Mouse (Mus musculus): ENCODE results near the gene Kcnh1. TPM values are rescaled to one million over a fixed set of nuclear protein-coding genes. Genes with fewer than 3 reads are reported as not detected.

Kcnh1 gene
- polyA plus RNA-seq, 1 experiment from 2014 or later = 1.5 TPM

- WGBS = 48% methylated on average over 1 of the region's 1 CpGs
- H3K9ac ChIP-seq (replicated peaks) = no peak overlapping the region
Observed at GRCm38 (mm10) chr1:192202936-192203335, 12.4 kb downstream of the Kcnh1 start.

GRCm38 (mm10) chr1:192207956-192208355 lies 17.4 kb downstream of the Kcnh1 start:
- Histone ChIP-seq H3K27me3 (no peaks in the 10 kb centered on the region), H3K36me3 (no peaks in the 10 kb centered on the region), H3K27ac (no peak overlapping the region), H3K9me3 (no peaks in the 10 kb centered on the region), H3K4me3 (replicated peaks) (no peak overlapping the region), H3K4me2 (replicated peaks) (no peak overlapping the region), H3K9ac (replicated peaks) (no peak overlapping the region), H3K4me1 (replicated peaks) (no peaks in the 10 kb centered on the region)
- ATAC-seq = no peak
- 62% methylated on average over 5 of the region's 5 CpGs for WGBS

More at GRCm38 (mm10) chr1:192202936-192203335, 12.4 kb downstream of the Kcnh1 start:
- H3K4me1 ChIP-seq (replicated peaks) = no peaks in the 10 kb centered on the region
- H3K4me2 ChIP-seq (replicated peaks) = no peak overlapping the region
- H3K4me3 ChIP-seq (replicated peaks) = no peak overlapping the region
- H3K9me3 ChIP-seq = no peaks in the 10 kb centered on the region
- no peak for ATAC-seq
- no peaks in the 10 kb centered on the region for H3K36me3 ChIP-seq
- H3K27ac ChIP-seq = no peak overlapping the region
- H3K27me3 ChIP-seq = no peaks in the 10 kb centered on the region

GRCm38 (mm10) chr1:192212448-192212847 lies 21.9 kb downstream of the Kcnh1 start:
- H3K4me2 ChIP-seq (replicated peaks) = no peak overlapping the region
- H3K4me3 ChIP-seq (replicated peaks) = no peak overlapping the region
- no peak overlapping the region for H3K27ac ChIP-seq
- no peaks in the 10 kb centered on the region for H3K27me3 ChIP-seq
- no peak overlapping the region for H3K9ac ChIP-seq (replicated peaks)
- no peaks in the 10 kb centered on the region for H3K4me1 ChIP-seq (replicated peaks)
- H3K36me3 ChIP-seq = no peaks in the 10 kb centered on the region
- no peaks in the 10 kb centered on the region for H3K9me3 ChIP-seq
- WGBS = 71% methylated on average over 2 of the region's 2 CpGs
- ATAC-seq = no peak

- Histone ChIP-seq H3K4me2 (replicated peaks) (no peak overlapping the region), H3K27me3 (no peaks in the 10 kb centered on the region), H3K4me1 (replicated peaks) (no peaks in the 10 kb centered on the region), H3K9me3 (no peaks in the 10 kb centered on the region), H3K4me3 (replicated peaks) (no peak overlapping the region), H3K36me3 (no peaks in the 10 kb centered on the region), H3K27ac (no peak overlapping the region), H3K9ac (replicated peaks) (no peak overlapping the region)
- 97% methylated on average over 4 of the region's 4 CpGs for WGBS
- no peak for ATAC-seq
Observed at GRCm38 (mm10) chr1:192214666-192215065, 24.1 kb downstream of the Kcnh1 start.

GRCm38 (mm10) chr1:192220156-192220555 lies 29.6 kb downstream of the Kcnh1 start:
- Histone ChIP-seq H3K4me3 (replicated peaks) (no peak overlapping the region), H3K36me3 (no peaks in the 10 kb centered on the region)
- 68% methylated on average over 2 of the region's 2 CpGs for WGBS

GRCm38 (mm10) chr1:192224161-192224560 lies 33.6 kb downstream of the Kcnh1 start:
- H3K9ac ChIP-seq (replicated peaks) = no peak overlapping the region
- H3K9me3 ChIP-seq = peaks cover 6% of the 10 kb centered on the region; the same call in 1 of the 2 replicates
- ATAC-seq = no peak
- no peaks in the 10 kb centered on the region for H3K27me3 ChIP-seq
- no peaks in the 10 kb centered on the region for H3K4me1 ChIP-seq (replicated peaks)
- H3K4me3 ChIP-seq (replicated peaks) = no peak overlapping the region
- H3K36me3 ChIP-seq = no peaks in the 10 kb centered on the region
- H3K4me2 ChIP-seq (replicated peaks) = no peak overlapping the region
- 44% methylated on average over 4 of the region's 4 CpGs for WGBS
- no peak overlapping the region for H3K27ac ChIP-seq

More at GRCm38 (mm10) chr1:192220156-192220555, 29.6 kb downstream of the Kcnh1 start:
- Histone ChIP-seq H3K27me3 (no peaks in the 10 kb centered on the region), H3K27ac (no peak overlapping the region), H3K4me2 (replicated peaks) (no peak overlapping the region), H3K9me3 (no peaks in the 10 kb centered on the region), H3K4me1 (replicated peaks) (no peaks in the 10 kb centered on the region), H3K9ac (replicated peaks) (no peak overlapping the region)
- no peak for ATAC-seq

- peaks cover 6% of the 10 kb centered on the region; the same call in 1 of the 2 replicates for H3K9me3 ChIP-seq
- no peak overlapping the region for H3K4me2 ChIP-seq (replicated peaks)
- H3K4me3 ChIP-seq (replicated peaks) = no peak overlapping the region
- no peak overlapping the region for H3K27ac ChIP-seq
- no peaks in the 10 kb centered on the region for H3K4me1 ChIP-seq (replicated peaks)
- no peaks in the 10 kb centered on the region for H3K36me3 ChIP-seq
- 70% methylated on average over 1 of the region's 1 CpGs for WGBS
- H3K9ac ChIP-seq (replicated peaks) = no peak overlapping the region
- H3K27me3 ChIP-seq = no peaks in the 10 kb centered on the region
- no peak for ATAC-seq
Observed at GRCm38 (mm10) chr1:192232696-192233095, 42.1 kb downstream of the Kcnh1 start.

- no peak overlapping the region for H3K27ac ChIP-seq
- H3K36me3 ChIP-seq = no peaks in the 10 kb centered on the region
- WGBS = 83% methylated on average over 3 of the region's 3 CpGs
- H3K27me3 ChIP-seq = no peaks in the 10 kb centered on the region
- no peak overlapping the region for H3K9ac ChIP-seq (replicated peaks)
- no peak for ATAC-seq
- no peak overlapping the region for H3K4me3 ChIP-seq (replicated peaks)
- H3K9me3 ChIP-seq = no peaks in the 10 kb centered on the region
- H3K4me2 ChIP-seq (replicated peaks) = no peak overlapping the region
- no peaks in the 10 kb centered on the region for H3K4me1 ChIP-seq (replicated peaks)
Observed at GRCm38 (mm10) chr1:192246836-192247235, 56.3 kb downstream of the Kcnh1 start.

GRCm38 (mm10) chr1:192259146-192259545 lies 68.6 kb downstream of the Kcnh1 start:
- Histone ChIP-seq H3K27ac (no peak overlapping the region), H3K4me2 (replicated peaks) (no peak overlapping the region), H3K9ac (replicated peaks) (no peak overlapping the region), H3K27me3 (no peaks in the 10 kb centered on the region), H3K36me3 (no peaks in the 10 kb centered on the region), H3K4me1 (replicated peaks) (no peaks in the 10 kb centered on the region), H3K9me3 (no peaks in the 10 kb centered on the region), H3K4me3 (replicated peaks) (no peak overlapping the region)
- no peak for ATAC-seq
- WGBS = 88% methylated on average over 5 of the region's 5 CpGs

GRCm38 (mm10) chr1:192259616-192260015 lies 69.0 kb downstream of the Kcnh1 start:
- Histone ChIP-seq H3K4me3 (replicated peaks) (no peak overlapping the region), H3K9ac (replicated peaks) (no peak overlapping the region), H3K36me3 (no peaks in the 10 kb centered on the region), H3K4me2 (replicated peaks) (no peak overlapping the region), H3K27me3 (no peaks in the 10 kb centered on the region), H3K4me1 (replicated peaks) (no peaks in the 10 kb centered on the region), H3K9me3 (no peaks in the 10 kb centered on the region), H3K27ac (no peak overlapping the region)
- WGBS = 62% methylated on average over 7 of the region's 7 CpGs
- ATAC-seq = no peak

GRCm38 (mm10) chr1:192265704-192266103 lies 75.1 kb downstream of the Kcnh1 start:
- Histone ChIP-seq H3K4me3 (replicated peaks) (no peak overlapping the region), H3K36me3 (no peaks in the 10 kb centered on the region), H3K9me3 (no peaks in the 10 kb centered on the region), H3K27me3 (no peaks in the 10 kb centered on the region), H3K4me1 (replicated peaks) (no peaks in the 10 kb centered on the region), H3K9ac (replicated peaks) (no peak overlapping the region), H3K27ac (no peak overlapping the region), H3K4me2 (replicated peaks) (no peak overlapping the region)
- WGBS = 84% methylated on average over 1 of the region's 1 CpGs
- ATAC-seq = no peak

- no peak overlapping the region for H3K4me3 ChIP-seq (replicated peaks)
- no peaks in the 10 kb centered on the region for H3K4me1 ChIP-seq (replicated peaks)
- WGBS = 91% methylated on average over 6 of the region's 6 CpGs
- H3K9me3 ChIP-seq = no peaks in the 10 kb centered on the region
- no peak overlapping the region for H3K4me2 ChIP-seq (replicated peaks)
- no peaks in the 10 kb centered on the region for H3K36me3 ChIP-seq
- H3K9ac ChIP-seq (replicated peaks) = no peak overlapping the region
- no peaks in the 10 kb centered on the region for H3K27me3 ChIP-seq
- no peak for ATAC-seq
- no peak overlapping the region for H3K27ac ChIP-seq
Observed at GRCm38 (mm10) chr1:192266956-192267355, 76.4 kb downstream of the Kcnh1 start.

- WGBS = 84% methylated on average over 5 of the region's 5 CpGs
- Histone ChIP-seq H3K4me3 (replicated peaks) (no peak overlapping the region), H3K27ac (no peak overlapping the region), H3K9me3 (no peaks in the 10 kb centered on the region), H3K27me3 (no peaks in the 10 kb centered on the region), H3K4me2 (replicated peaks) (no peak overlapping the region), H3K4me1 (replicated peaks) (no peaks in the 10 kb centered on the region), H3K9ac (replicated peaks) (no peak overlapping the region), H3K36me3 (no peaks in the 10 kb centered on the region)
- no peak for ATAC-seq
Observed at GRCm38 (mm10) chr1:192268878-192269277, 78.3 kb downstream of the Kcnh1 start.
